ENCODE assay signal across 18 mouse cellular contexts in genomic region chr16:31696367-31696766, GRCm38 (mm10). TPM values are rescaled to one million over a fixed set of nuclear protein-coding genes. Genes with fewer than 3 reads are reported as not detected.
DNase-seq lines count a peak whose midpoint lies in the region; ATAC-seq and TF ChIP-seq lines count a peak whose summit lies in the region.
"Had no signal": no experiment of that assay in that cellular context is flagged by ENCODE, and none has a peak within 500 bp of the region (broad histone marks: within the 10 kb centered on the region; RNA-seq: fewer than 3 reads in every experiment).

No protein-coding gene starts in this region.

- intact Hi-C loops in left cerebral cortex, adult 2 months (cut with DNase I): loop anchor here (2.0 kb wide), 1 partner anchor 98 kb away; no protein-coding TSS in a partner anchor

- no peaks in the 10 kb centered on the region for H3K36me3 ChIP-seq in forebrain, postnatal 0 days (ENCODE audit: insufficient read depth)
- H3K36me3 ChIP-seq in forebrain, embryonic 13.5 days (ENCODE audit: poor library complexity, severe bottlenecking): no peaks in the 10 kb centered on the region
- H3K36me3 ChIP-seq: embryonic facial prominence, embryonic 15.5 days; forebrain, embryonic 15.5 days; hindbrain, embryonic 12.5 days; limb, embryonic 12.5 days; midbrain, embryonic 12.5 days had no signal

- H3K4me3 ChIP-seq in forebrain, postnatal 0 days (ENCODE audit: low read depth, low read length): no peak overlapping the region
- H3K4me3 ChIP-seq in forebrain, embryonic 13.5 days: no peak overlapping the region
- H3K4me3 ChIP-seq in left cerebral cortex, adult 2 months: peak overlapping the region; percentile 52
- H3K4me3 ChIP-seq in cortical plate, adult 2 months (ENCODE audit: insufficient read depth, low read length): peak overlapping the region; percentile 29
- H3K4me3 ChIP-seq: embryonic facial prominence, embryonic 15.5 days; hindbrain, embryonic 12.5 days; limb, embryonic 12.5 days; midbrain, embryonic 12.5 days had no signal

- peak overlapping the region; percentile 33 for H3K4me2 ChIP-seq in forebrain, postnatal 0 days (ENCODE audit: low read depth)
- H3K4me2 ChIP-seq in forebrain, embryonic 13.5 days: no peak overlapping the region
- H3K4me2 ChIP-seq: hindbrain, embryonic 12.5 days; limb, embryonic 12.5 days; midbrain, embryonic 12.5 days had no signal

- 71% methylated on average over 6 of the region's 6 CpGs for WGBS in forebrain, postnatal 0 days
- WGBS in forebrain, embryonic 13.5 days: 76% methylated on average over 6 of the region's 6 CpGs

- H3K27ac ChIP-seq in forebrain, postnatal 0 days (ENCODE audit: low read depth, low read length): no peak overlapping the region
- H3K27ac ChIP-seq in forebrain, embryonic 13.5 days: no peak overlapping the region
- H3K27ac ChIP-seq in left cerebral cortex, adult 2 months: peak overlapping the region; percentile 87
- no peak overlapping the region for H3K27ac ChIP-seq in cortical plate, adult 2 months (ENCODE audit: insufficient read depth, low read length)
- H3K27ac ChIP-seq: embryonic facial prominence, embryonic 15.5 days; hindbrain, embryonic 12.5 days; kidney, postnatal 0 days; limb, embryonic 12.5 days; midbrain, embryonic 12.5 days had no signal

- H3K27me3 ChIP-seq in forebrain, postnatal 0 days (ENCODE audit: insufficient read depth, low read length): no peaks in the 10 kb centered on the region
- H3K27me3 ChIP-seq in forebrain, embryonic 13.5 days: no peaks in the 10 kb centered on the region
- H3K27me3 ChIP-seq: embryonic facial prominence, embryonic 15.5 days; forebrain, embryonic 15.5 days; hindbrain, embryonic 12.5 days; limb, embryonic 12.5 days; midbrain, embryonic 12.5 days had no signal

- no peak overlapping the region for H3K9ac ChIP-seq in forebrain, postnatal 0 days
- H3K9ac ChIP-seq in forebrain, embryonic 13.5 days: no peak overlapping the region
- H3K9ac ChIP-seq: embryonic facial prominence, embryonic 15.5 days; hindbrain, embryonic 12.5 days; limb, embryonic 12.5 days; lung, embryonic 14.5 days; midbrain, embryonic 12.5 days had no signal

- no peaks in the 10 kb centered on the region for H3K4me1 ChIP-seq in forebrain, postnatal 0 days (ENCODE audit: insufficient read depth)
- H3K4me1 ChIP-seq in forebrain, embryonic 13.5 days: peaks cover 24% of the 10 kb centered on the region
- no peaks in the 10 kb centered on the region for H3K4me1 ChIP-seq in cortical plate, adult 2 months (ENCODE audit: control insufficient read depth, insufficient read depth, low read length)

- no peak for TF ChIP-seq POLR2A in cortical plate, adult 2 months (IDR thresholded peaks at IDR 0.05; ENCODE audit: extremely low read depth, insufficient read depth, low read length)

- no peak for DNase-seq in forebrain, postnatal 0 days
- DNase-seq in left cerebral cortex, adult 2 months (ENCODE audit: extremely low spot score in 1 of 2, low spot score in 2 of 2): no peak
- no peak for DNase-seq in left cerebral cortex, adult 11 months (ENCODE audit: low spot score)
- peak; percentile 3 for DNase-seq in CD4-positive helper T cell, adult 2 months (ENCODE audit: low read depth, low spot score)
- no peak for DNase-seq in lung, postnatal 10 days
- DNase-seq: adrenal gland, adult 8-10 months; B cell, adult 2 months; heart, adult 11 months had no signal

- no peaks in the 10 kb centered on the region for H3K9me3 ChIP-seq in forebrain, postnatal 0 days (ENCODE audit: low read length)
- H3K9me3 ChIP-seq in forebrain, embryonic 13.5 days (replicated peaks): no peaks in the 10 kb centered on the region
- H3K9me3 ChIP-seq: embryonic facial prominence, embryonic 15.5 days; forebrain, embryonic 15.5 days; hindbrain, embryonic 12.5 days; limb, embryonic 12.5 days; midbrain, embryonic 12.5 days had no signal

- no peak for ATAC-seq in forebrain, postnatal 0 days
- no peak for ATAC-seq in forebrain, embryonic 13.5 days
- ATAC-seq in activated CD4-positive, CD25-positive, alpha-beta regulatory T cell, adult 4 months: no peak
- ATAC-seq: forebrain, embryonic 15.5 days had no signal

- no peak for TF ChIP-seq CTCF in forebrain, postnatal 0 days (IDR thresholded peaks at IDR 0.05; ENCODE audit: low read depth)
- TF ChIP-seq CTCF in left cerebral cortex, adult 2 months (IDR thresholded peaks at IDR 0.05): no peak
- no peak for TF ChIP-seq CTCF in cortical plate, adult 2 months (IDR thresholded peaks at IDR 0.05; ENCODE audit: extremely low read depth, insufficient read depth, low read length)

RNA-seq across cellular contexts. Expression of gene Dlg1, which starts 33.1 kb away (rescaled TPM):
- 27.7 and 37.7 TPM in 2 replicates for total RNA-seq in forebrain, postnatal 0 days (2014; rRNA removed)
- polyA plus RNA-seq in forebrain, postnatal 0 days (2015; fragmentation: Nextera tagmentation; extraction: Ambion mirVana): 6.6 and 11.3 TPM in 2 replicates
- 17.9 and 19.7 TPM in 2 replicates for polyA plus RNA-seq in forebrain, embryonic 13.5 days (2015; fragmentation: Nextera tagmentation; extraction: Ambion mirVana)
- total RNA-seq in left cerebral cortex, adult 2 months (2021): 100 to 1,000 TPM; 185 to 202 TPM
- 107 and 109 TPM in 2 replicates for polyA plus RNA-seq in cortical plate, adult 2 months (2012; rRNA removed)
- polyA plus RNA-seq in activated CD4-positive, CD25-positive, alpha-beta regulatory T cell, adult 4 months (2017; shearing (Covaris generic)): 10 to 100 TPM; 20.6 to 29.1 TPM

Comparison
In these comparisons a context has a peak if more than half of its experiments do, and no peak if none do; other contexts are left out.
1. H3K4me3 ChIP-seq: peak in left cerebral cortex, adult 2 months (single experiment) and cortical plate, adult 2 months (single experiment); none in forebrain, postnatal 0 days (single experiment) and forebrain, embryonic 13.5 days (single experiment).